Mouse (Mus musculus) layer of hippocampus, postnatal 10 days (tissue): ENCODE measurements at regions not wholly inside any gene's neighbourhood (a gene's known extent, or its start where the extent isn't known, plus 50 kb on each side); places are given as distances from the start of the nearest gene placed in this dataset.

ENCODE experiments used
- DNase-seq, 2 experiments: peaks; one replicate each; pipeline ENCODE4 v3.0.0; 2021; ENCODE audit warnings: low spot score in 2 of 2

- no peak for DNase-seq
Observed at GRCm38 (mm10) chr1:61313196-61313595, 325.4 kb upstream of the Pard3b start.

- DNase-seq, result no peak
Observed at GRCm38 (mm10) chr1:61316261-61316660, 322.4 kb upstream of the Pard3b start.

- DNase-seq, result no peak
Observed at GRCm38 (mm10) chr1:61316736-61317135, 321.9 kb upstream of the Pard3b start.

GRCm38 (mm10) chr1:61318042-61318441 lies 320.6 kb upstream of the Pard3b start:
- DNase-seq, result no peak

GRCm38 (mm10) chr1:61321513-61322145 lies 317.0 kb upstream of the Pard3b start:
- no peak for DNase-seq

- no peak for DNase-seq
Observed at GRCm38 (mm10) chr1:61331456-61331855, 307.2 kb upstream of the Pard3b start.

GRCm38 (mm10) chr1:61331906-61332305 lies 306.7 kb upstream of the Pard3b start:
- DNase-seq, result no peak

GRCm38 (mm10) chr1:61336367-61336766 lies 302.3 kb upstream of the Pard3b start:
- DNase-seq, result no peak

GRCm38 (mm10) chr1:61352921-61353320 lies 285.7 kb upstream of the Pard3b start:
- DNase-seq, result no peak

- no peak for DNase-seq
Observed at GRCm38 (mm10) chr1:61353481-61353880, 285.1 kb upstream of the Pard3b start.

- DNase-seq, result no peak
Observed at GRCm38 (mm10) chr1:61355241-61355640, 283.4 kb upstream of the Pard3b start.

- DNase-seq, result peak; percentile 56 to 59
Observed at GRCm38 (mm10) chr1:61359011-61359930, 279.4 kb upstream of the Pard3b start.

- no peak for DNase-seq
Observed at GRCm38 (mm10) chr1:61372581-61372980, 266.0 kb upstream of the Pard3b start.

GRCm38 (mm10) chr1:61373661-61374491 lies 264.7 kb upstream of the Pard3b start:
- DNase-seq, result no peak

- peak in 1 of 2 experiments; percentile 20 for DNase-seq
Observed at GRCm38 (mm10) chr1:61376417-61376816, 262.2 kb upstream of the Pard3b start.

GRCm38 (mm10) chr1:61377070-61377469 lies 261.6 kb upstream of the Pard3b start:
- peak; percentile 79 to 85 for DNase-seq

- no peak for DNase-seq
Observed at GRCm38 (mm10) chr1:61378240-61378639, 260.4 kb upstream of the Pard3b start.

- peak in 1 of 2 experiments; percentile 24 for DNase-seq
Observed at GRCm38 (mm10) chr1:61379771-61380517, 258.7 kb upstream of the Pard3b start.

GRCm38 (mm10) chr1:61387587-61387986 lies 251.0 kb upstream of the Pard3b start:
- no peak for DNase-seq

GRCm38 (mm10) chr1:61397796-61398195 lies 240.8 kb upstream of the Pard3b start:
- DNase-seq, result no peak

GRCm38 (mm10) chr1:61402339-61402738 lies 236.3 kb upstream of the Pard3b start:
- DNase-seq, result no peak
